ENCODE assay signal across 17 mouse cellular contexts in genomic region chr10:111139881-111140280, GRCm38 (mm10). TPM values are rescaled to one million over a fixed set of nuclear protein-coding genes. Genes with fewer than 3 reads are reported as not detected.
DNase-seq lines count a peak whose midpoint lies in the region; ATAC-seq lines count a peak whose summit lies in the region.
"Had no signal": no experiment of that assay in that cellular context is flagged by ENCODE, and none has a peak within 500 bp of the region (broad histone marks: within the 10 kb centered on the region; RNA-seq: fewer than 3 reads in every experiment).

No protein-coding gene starts in this region.

- H3K27me3 ChIP-seq in heart, embryonic 12.5 days (replicated peaks): no peaks in the 10 kb centered on the region
- H3K27me3 ChIP-seq: embryonic facial prominence, embryonic 12.5 days; hindbrain, embryonic 13.5 days had no signal

- H3K9me3 ChIP-seq in heart, embryonic 12.5 days (replicated peaks): no peaks in the 10 kb centered on the region
- H3K9me3 ChIP-seq: embryonic facial prominence, embryonic 12.5 days; forebrain, embryonic 10.5 days; hindbrain, embryonic 13.5 days had no signal

- no peak overlapping the region for H3K4me3 ChIP-seq in heart, embryonic 12.5 days
- H3K4me3 ChIP-seq: embryonic facial prominence, embryonic 12.5 days; forebrain, embryonic 10.5 days; hindbrain, embryonic 13.5 days had no signal

- no peaks in the 10 kb centered on the region for H3K36me3 ChIP-seq in heart, embryonic 12.5 days
- H3K36me3 ChIP-seq: embryonic facial prominence, embryonic 12.5 days; forebrain, embryonic 10.5 days; hindbrain, embryonic 13.5 days had no signal

- no peak overlapping the region for H3K4me2 ChIP-seq in heart, embryonic 12.5 days
- H3K4me2 ChIP-seq: embryonic facial prominence, embryonic 12.5 days; hindbrain, embryonic 13.5 days; liver, embryonic 11.5 days had no signal

- intact Hi-C loops in gastrocnemius, postnatal 14 days (cut with DNase I; ENCODE audit: low total_unique reads): no loop called here

- WGBS in heart, embryonic 12.5 days: 28% methylated on average over 5 of the region's 5 CpGs

- no peak overlapping the region for H3K9ac ChIP-seq in heart, embryonic 12.5 days
- H3K9ac ChIP-seq: embryonic facial prominence, embryonic 12.5 days; hindbrain, embryonic 13.5 days had no signal

- DNase-seq in heart, adult 8-10 months (ENCODE audit: low spot score): peak; percentile 36
- peak; percentile 89 for DNase-seq in kidney, adult 9 months
- no peak for DNase-seq in kidney, postnatal 4 days
- peak; percentile 26 for DNase-seq in lung, postnatal 10 days
- DNase-seq in lung, postnatal 25 days (ENCODE audit: low spot score): no peak
- DNase-seq in urinary bladder, postnatal 4 days (ENCODE audit: low spot score in 2 of 2): no peak
- no peak for DNase-seq in gastrocnemius, postnatal 14 days
- DNase-seq: cerebellum, adult 11 months; cerebellum, postnatal 25 days; spleen, adult 18-20 months; thymus, postnatal 25 days had no signal

- H3K27ac ChIP-seq in heart, embryonic 12.5 days (ENCODE audit: poor library complexity, severe bottlenecking): no peak overlapping the region
- H3K27ac ChIP-seq: embryonic facial prominence, embryonic 12.5 days; forebrain, embryonic 10.5 days; hindbrain, embryonic 13.5 days had no signal

- ATAC-seq in heart, embryonic 12.5 days (ENCODE audit: insufficient number of reproducible peaks, low FRiP score): no peak
- ATAC-seq: midbrain, embryonic 16.5 days had no signal

- H3K4me1 ChIP-seq in heart, embryonic 12.5 days (replicated peaks): peaks cover 11% of the 10 kb centered on the region
- H3K4me1 ChIP-seq: embryonic facial prominence, embryonic 12.5 days; forebrain, embryonic 10.5 days; hindbrain, embryonic 13.5 days had no signal

RNA-seq across cellular contexts. Expression of gene Osbpl8, which starts 24.7 kb away (rescaled TPM):
- total RNA-seq in heart, adult 8-10 months (2022): 10 to 100 TPM; 73.3 to 89.1 (median 83.0) TPM
- 35.3 and 37.0 TPM in 2 replicates for polyA plus RNA-seq in heart, embryonic 12.5 days (2016; fragmentation: Nextera tagmentation; extraction: Ambion mirVana)
- 10 to 100 TPM; 14.4 to 14.8 TPM for total RNA-seq in gastrocnemius, postnatal 14 days (2021)

Comparison
In these comparisons a context has a peak if more than half of its experiments do, and no peak if none do; other contexts are left out.
1. DNase-seq: peak in heart, adult 8-10 months (single experiment), kidney, adult 9 months (single experiment) and lung, postnatal 10 days (single experiment); none in kidney, postnatal 4 days (0 of 2), lung, postnatal 25 days (single experiment), urinary bladder, postnatal 4 days (0 of 2) and gastrocnemius, postnatal 14 days (single experiment).
2. RNA of gene Osbpl8, which starts 24.7 kb away (total RNA-seq): 73.3 to 89.1 TPM in heart, adult 8-10 months; 14.4 to 14.8 TPM in gastrocnemius, postnatal 14 days; every median in the first group is over 4 times any median in the second.